Mouse (Mus musculus): Measurements from ENCODE around the gene Wdr70.

- TF ChIP-seq CTCF (IDR thresholded peaks at IDR 0.05; ENCODE audit: low read depth) (0 out of 2 replicates have a peak, but pooled peaks have one; percentile 11), EP300 (IDR thresholded peaks at IDR 0.05; ENCODE audit: low read depth) (no peak)
Measured at GRCm38 (mm10) chr15:8039834-8040233, 59.2 kb downstream of the Wdr70 start.

All from liver, embryonic 14.5 days (tissue).